Mouse (Mus musculus) c-Kit-positive CD71-negative TER-119-negative erythroid progenitor cells, embryonic 14.5 days (primary cell): ENCODE measurements around the gene Epp13.
"Not testable (repeated sequence)": the region's sequence is repeated elsewhere in the genome, so short reads cannot be mapped to it uniquely, and the experiment has no call there.

Source experiments
- DNase-seq: peaks from one replicate; pipeline ENCODE4 v3.0.0-alpha.2; 2013; ENCODE audit warnings: low read depth

Gene Epp13

GRCm38 (mm10) chr7:6252410-6252809 is at the start of gene Epp13:
Epp13 (plus strand) TSS chr7:6252710.
- DNase-seq = no peak

- DNase-seq = no peak
These were observed 48.3 kb upstream of the Epp13 start for GRCm38 (mm10) chr7:6204200-6204599.

GRCm38 (mm10) chr7:6213144-6213543 is 39.4 kb upstream of the Epp13 start:
- DNase-seq = no peak

- not testable (repeated sequence) for DNase-seq
These were observed 37.8 kb upstream of the Epp13 start for GRCm38 (mm10) chr7:6214691-6215090.

- DNase-seq = no peak
These were observed 32.4 kb upstream of the Epp13 start for GRCm38 (mm10) chr7:6220147-6220546.

GRCm38 (mm10) chr7:6221978-6222377 is 30.5 kb upstream of the Epp13 start, which contains the start of gene Zscan5b:
Zscan5b (plus strand) TSS chr7:6222278.
- DNase-seq = no peak

GRCm38 (mm10) chr7:6228491-6228890 is 24.0 kb upstream of the Epp13 start:
- DNase-seq = not testable (repeated sequence)

GRCm38 (mm10) chr7:6239787-6240186 is 12.7 kb upstream of the Epp13 start:
- no peak for DNase-seq

- DNase-seq = peak; percentile 34
These were observed 11.6 kb upstream of the Epp13 start for GRCm38 (mm10) chr7:6240841-6241425.

GRCm38 (mm10) chr7:6244361-6245292 is 7.9 kb upstream of the Epp13 start:
- DNase-seq = no peak

- DNase-seq = no peak
These were observed 1.9 kb downstream of the Epp13 start for GRCm38 (mm10) chr7:6254451-6254850.

- DNase-seq = no peak
These were observed 4.9 kb downstream of the Epp13 start for GRCm38 (mm10) chr7:6257386-6257785.

GRCm38 (mm10) chr7:6258232-6259220 is 6.0 kb downstream of the Epp13 start:
- DNase-seq = no peak

- not testable (repeated sequence) for DNase-seq
These were observed 7.5 kb downstream of the Epp13 start for GRCm38 (mm10) chr7:6260004-6260403.

GRCm38 (mm10) chr7:6262120-6262519 is 9.6 kb downstream of the Epp13 start:
- no peak for DNase-seq

GRCm38 (mm10) chr7:6262984-6263383 is 10.5 kb downstream of the Epp13 start:
- DNase-seq = no peak

GRCm38 (mm10) chr7:6265695-6266094 is 13.2 kb downstream of the Epp13 start:
- DNase-seq = no peak

GRCm38 (mm10) chr7:6277906-6278305 is 25.4 kb downstream of the Epp13 start:
- DNase-seq = no peak

- DNase-seq = peak; percentile 88
These were observed 30.2 kb downstream of the Epp13 start for GRCm38 (mm10) chr7:6282749-6283148.

- peak; percentile 83 for DNase-seq
These were observed 31.1 kb downstream of the Epp13 start for GRCm38 (mm10) chr7:6283451-6284075.

- DNase-seq = no peak
These were observed 32.0 kb downstream of the Epp13 start for GRCm38 (mm10) chr7:6284442-6285012.
